Mouse (Mus musculus) heart, embryonic 10.5 days (tissue): ENCODE data around the gene Tmem269. TPM values are rescaled to one million over a fixed set of nuclear protein-coding genes. Genes with fewer than 3 reads are reported as not detected.
A peak's percentile ranks its signal among the peaks of the same experiment; 100 is the strongest.

Source experiments
- DNase-seq: peaks from one replicate; pipeline ENCODE4 v3.0.0-alpha.2; 2017; ENCODE audit warnings: low spot score
- H3K27ac ChIP-seq: fragments of 300-500 bp; sonication (generic); 2 replicates; pipeline ENCODE4 v1.5.1; 2016; ENCODE audit warnings: mild to moderate bottlenecking
- H3K27me3 ChIP-seq: fragments of 300-500 bp; sonication (generic); 2 replicates; pipeline ENCODE4 v1.6.1; 2016; ENCODE audit warnings: mild to moderate bottlenecking; ENCODE audit not compliant: poor library complexity, insufficient read depth, severe bottlenecking
- H3K36me3 ChIP-seq: fragments of 300-500 bp; sonication (generic); 2 replicates; pipeline ENCODE4 v1.6.1; 2016; ENCODE audit warnings: mild to moderate bottlenecking, moderate library complexity
- H3K4me1 ChIP-seq: fragments of 300-500 bp; sonication (generic); 2 replicates; pipeline ENCODE4 v1.6.1; 2016; ENCODE audit warnings: mild to moderate bottlenecking
- H3K4me3 ChIP-seq: fragments of 300-500 bp; sonication (generic); 2 replicates; pipeline ENCODE4 v1.5.1; 2016; ENCODE audit warnings: mild to moderate bottlenecking, moderate library complexity
- H3K9me3 ChIP-seq: fragments of 300-500 bp; sonication (generic); 2 replicates; pipeline ENCODE4 v1.6.1; 2016; ENCODE audit warnings: mild to moderate bottlenecking, moderate library complexity
- WGBS: fragments of 180-500 bp; shearing (Covaris S2); methylation state at CpG from one replicate; pipeline ENCODE4 v1.1.7; 2016; 5-methylcytosine and 5-hydroxymethylcytosine counted together
- polyA plus RNA-seq: library from polyadenylated mRNA; unstranded; fragments of >200 nt; fragmentation: Nextera tagmentation; extraction: Ambion mirVana; gene quantifications from 2 replicates; pipeline ENCODE4 v1.2.1, GENCODE M21; 2016

The Tmem269 gene
- polyA plus RNA-seq, 1 experiment from 2014 or later = not detected

DNA sequence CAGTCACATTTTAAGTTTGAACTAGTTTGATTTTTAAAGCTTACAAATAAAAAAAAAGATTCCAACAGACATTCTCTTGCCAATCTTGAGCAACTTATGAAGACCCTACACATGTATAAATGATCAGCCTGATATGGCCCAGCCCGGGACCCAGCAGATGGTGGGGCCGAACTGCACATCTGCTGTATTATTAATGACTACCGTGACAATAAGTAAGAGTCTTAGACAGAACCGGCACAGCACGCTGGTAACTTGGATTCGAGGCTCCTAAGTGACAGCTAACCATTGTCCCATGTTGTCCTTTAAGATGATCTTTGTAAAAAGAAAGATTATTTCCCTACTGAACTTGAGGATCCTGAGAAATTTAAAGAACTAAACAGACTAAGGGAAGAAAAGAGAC lies 28.6 kb downstream of the Tmem269 start:
- Histone ChIP-seq H3K4me3 (peak overlapping the region; percentile 37), H3K4me1 (0 out of 2 replicates have a peak, but pooled peaks cover 6% of the 10 kb centered on the region), H3K9me3 (no peaks in the 10 kb centered on the region), H3K36me3 (no peaks in the 10 kb centered on the region), H3K27ac (peak overlapping the region; percentile 64; the same call in 1 of the 2 replicates), H3K27me3 (peaks cover 6% of the 10 kb centered on the region; the same call in 1 of the 2 replicates)
- DNase-seq = peak; percentile 51
- WGBS = 80% methylated on average over 6 of the region's 6 CpGs

DNA sequence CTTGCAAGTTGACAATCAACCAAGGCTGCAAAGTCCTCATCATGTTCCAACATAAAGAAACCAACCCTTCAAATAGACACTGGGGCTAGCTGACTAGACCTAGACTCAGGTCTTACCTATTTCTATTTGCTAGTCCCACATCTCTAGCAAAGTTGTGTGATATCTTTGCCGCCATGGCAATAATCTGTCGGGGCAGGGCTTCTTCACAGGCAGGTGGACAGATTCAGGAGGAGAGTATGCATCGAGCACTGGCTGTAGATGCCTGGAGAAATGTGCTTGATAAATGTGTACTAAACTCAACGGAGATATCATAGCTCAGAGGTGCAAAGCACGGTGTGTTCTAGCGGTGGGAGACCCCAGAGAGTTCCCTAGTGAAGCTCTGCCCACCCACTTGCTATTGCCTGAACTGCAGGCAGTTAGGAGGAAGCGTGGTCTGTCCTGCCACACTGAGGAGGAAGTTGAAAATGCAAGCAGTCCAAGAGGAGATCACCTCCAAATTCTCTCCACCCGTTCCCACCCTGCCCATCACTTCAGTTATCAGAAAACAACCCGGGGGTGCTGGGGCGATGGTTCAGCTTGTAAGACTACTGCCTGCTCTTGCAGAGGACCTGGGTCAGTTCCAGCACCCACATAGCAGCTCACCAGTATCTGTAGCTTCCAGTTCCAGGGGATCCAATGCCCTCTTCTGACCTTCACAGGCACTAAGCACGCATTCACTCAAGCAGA lies 29.8 kb downstream of the Tmem269 start:
- Histone ChIP-seq H3K27me3 (peaks cover 6% of the 10 kb centered on the region; the same call in 1 of the 2 replicates), H3K4me1 (0 out of 2 replicates have a peak, but pooled peaks cover 6% of the 10 kb centered on the region), H3K9me3 (no peaks in the 10 kb centered on the region), H3K4me3 (peak overlapping the region; percentile 33), H3K36me3 (no peaks in the 10 kb centered on the region), H3K27ac (peak overlapping the region; percentile 70)
- DNase-seq = peak; percentile 82
- WGBS = 42% methylated on average over 11 of the region's 11 CpGs

DNA sequence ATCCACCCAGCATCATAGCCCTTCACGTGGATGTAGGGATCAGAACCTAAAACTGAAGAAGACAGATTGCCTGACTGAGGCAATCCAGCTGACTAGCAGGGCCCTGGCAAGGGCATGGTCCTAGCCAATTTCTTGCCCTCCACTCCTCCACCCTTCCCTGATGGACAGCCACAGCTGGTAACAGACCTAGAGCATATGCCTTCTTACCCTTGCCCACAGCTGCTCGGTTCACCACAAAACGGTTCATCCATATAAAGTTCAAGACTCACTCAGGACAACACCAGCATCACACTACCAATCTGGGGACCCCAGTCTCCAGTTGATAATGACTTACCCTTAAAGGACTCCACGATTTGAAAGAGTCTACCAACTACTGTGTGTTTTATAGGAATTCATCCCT lies 32.2 kb downstream of the Tmem269 start:
- no peak overlapping the region for H3K4me3 ChIP-seq
- H3K27me3 ChIP-seq = peaks cover 6% of the 10 kb centered on the region; the same call in 1 of the 2 replicates
- 0 out of 2 replicates have a peak, but pooled peaks cover 6% of the 10 kb centered on the region for H3K4me1 ChIP-seq
- no peak for DNase-seq
- H3K9me3 ChIP-seq = no peaks in the 10 kb centered on the region
- no peak overlapping the region for H3K27ac ChIP-seq
- no peaks in the 10 kb centered on the region for H3K36me3 ChIP-seq
- WGBS = 76% methylated on average over 4 of the region's 4 CpGs

DNA sequence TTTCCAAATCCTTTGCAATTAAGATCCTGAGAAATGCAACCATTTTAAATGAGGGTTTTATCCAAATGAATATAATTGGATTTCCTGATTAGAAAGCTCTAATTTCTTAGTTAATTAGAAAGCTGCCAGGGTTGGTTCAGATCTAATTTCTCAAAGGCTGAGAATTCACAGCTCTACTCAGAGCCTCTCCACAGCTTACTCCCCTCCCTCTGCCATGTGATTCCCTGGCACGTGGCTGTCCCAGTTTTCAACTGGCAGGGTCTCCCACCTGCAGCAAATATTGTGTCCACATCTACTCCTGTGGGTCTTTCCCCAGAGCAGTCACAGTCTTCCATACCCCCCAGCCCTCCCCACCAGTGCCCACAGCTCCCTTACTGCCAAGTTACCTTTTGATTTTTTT lies 34.5 kb downstream of the Tmem269 start:
- no peaks in the 10 kb centered on the region for H3K36me3 ChIP-seq
- no peak overlapping the region for H3K27ac ChIP-seq
- H3K4me1 ChIP-seq = peaks cover 6% of the 10 kb centered on the region
- H3K9me3 ChIP-seq = no peaks in the 10 kb centered on the region
- DNase-seq = no peak
- 20% methylated on average over 1 of the region's 1 CpGs for WGBS
- H3K27me3 ChIP-seq = peaks cover 6% of the 10 kb centered on the region; the same call in 1 of the 2 replicates
- H3K4me3 ChIP-seq = no peak overlapping the region

DNA sequence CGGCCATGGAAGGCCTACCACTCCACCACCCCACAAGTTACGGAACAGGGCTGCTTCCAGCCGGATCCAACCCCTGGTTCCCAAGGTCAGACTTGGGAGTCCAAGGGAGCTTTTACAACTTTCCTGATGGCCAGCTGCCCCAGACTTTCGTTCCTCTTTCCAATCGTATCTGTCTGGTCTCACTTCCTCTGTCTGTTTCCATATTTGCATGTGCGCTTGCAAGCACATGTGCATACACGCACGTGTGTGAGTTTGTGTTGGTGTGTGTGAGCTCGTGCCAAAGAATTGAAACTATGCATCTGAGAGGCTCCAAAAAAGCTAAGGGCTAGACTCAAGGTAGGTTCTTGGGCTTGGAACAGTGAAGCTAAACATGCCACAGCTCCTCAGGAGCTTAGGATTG lies 36.6 kb downstream of the Tmem269 start:
- Histone ChIP-seq H3K4me3 (no peak overlapping the region), H3K27me3 (no peaks in the 10 kb centered on the region), H3K36me3 (no peaks in the 10 kb centered on the region), H3K4me1 (peaks cover 11% of the 10 kb centered on the region), H3K27ac (no peak overlapping the region), H3K9me3 (no peaks in the 10 kb centered on the region)
- no peak for DNase-seq
- WGBS = 80% methylated on average over 9 of the region's 9 CpGs

DNA sequence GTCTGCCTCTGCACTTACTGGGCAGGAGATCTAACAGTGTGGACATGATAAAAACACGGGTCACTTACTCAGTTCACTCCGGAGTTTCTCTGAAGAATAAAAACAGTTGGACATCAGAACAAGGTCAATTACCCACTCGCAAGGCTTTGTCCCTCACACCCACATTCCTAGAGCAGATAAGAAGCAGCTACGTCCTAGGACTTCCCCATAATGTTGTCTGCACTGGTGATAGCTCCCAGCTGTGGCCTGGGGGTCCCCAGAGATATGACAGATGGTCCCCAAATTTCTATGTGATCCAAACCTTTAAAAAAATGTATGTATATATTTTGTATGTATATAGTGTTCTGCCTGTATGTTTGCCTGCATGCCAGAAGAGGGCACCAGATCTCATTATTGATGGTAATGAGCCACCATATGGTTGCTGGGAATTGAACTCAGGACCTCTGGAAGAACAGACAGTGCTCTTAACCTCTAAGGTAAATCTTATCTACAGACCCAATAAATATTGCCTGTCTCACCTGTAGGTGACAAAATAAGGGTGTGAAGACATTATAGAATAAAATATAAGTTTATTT lies 37.8 kb downstream of the Tmem269 start:
- WGBS = 36% methylated on average over 4 of the region's 4 CpGs
- Histone ChIP-seq H3K9me3 (no peaks in the 10 kb centered on the region), H3K36me3 (no peaks in the 10 kb centered on the region), H3K4me3 (no peak overlapping the region), H3K27me3 (no peaks in the 10 kb centered on the region), H3K4me1 (peaks cover 11% of the 10 kb centered on the region), H3K27ac (no peak overlapping the region)
- no peak for DNase-seq

DNA sequence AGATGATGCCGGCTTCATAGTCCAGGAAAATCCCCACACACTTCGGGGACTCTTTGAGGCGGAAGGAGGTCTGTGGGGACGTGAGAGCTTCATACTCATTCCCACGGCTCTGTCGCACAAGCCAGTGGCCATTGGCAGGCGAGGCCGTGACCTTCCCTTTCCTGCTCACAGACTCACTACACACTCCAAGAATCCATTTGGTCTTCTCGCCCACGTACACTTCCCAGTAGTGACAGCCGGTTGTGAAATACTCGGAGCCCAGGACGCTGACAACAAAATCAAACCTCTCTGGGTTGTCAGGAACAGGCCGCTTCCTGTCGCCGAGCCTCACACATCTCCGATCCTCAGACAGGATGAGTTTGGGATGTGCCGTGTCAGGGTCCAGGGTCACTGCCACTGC lies 39.7 kb downstream of the Tmem269 start:
- no peak overlapping the region for H3K4me3 ChIP-seq
- no peak for DNase-seq
- H3K27me3 ChIP-seq = no peaks in the 10 kb centered on the region
- H3K4me1 ChIP-seq = peaks cover 11% of the 10 kb centered on the region
- 61% methylated on average over 18 of the region's 18 CpGs for WGBS
- no peaks in the 10 kb centered on the region for H3K36me3 ChIP-seq
- H3K27ac ChIP-seq = no peak overlapping the region
- no peaks in the 10 kb centered on the region for H3K9me3 ChIP-seq

DNA sequence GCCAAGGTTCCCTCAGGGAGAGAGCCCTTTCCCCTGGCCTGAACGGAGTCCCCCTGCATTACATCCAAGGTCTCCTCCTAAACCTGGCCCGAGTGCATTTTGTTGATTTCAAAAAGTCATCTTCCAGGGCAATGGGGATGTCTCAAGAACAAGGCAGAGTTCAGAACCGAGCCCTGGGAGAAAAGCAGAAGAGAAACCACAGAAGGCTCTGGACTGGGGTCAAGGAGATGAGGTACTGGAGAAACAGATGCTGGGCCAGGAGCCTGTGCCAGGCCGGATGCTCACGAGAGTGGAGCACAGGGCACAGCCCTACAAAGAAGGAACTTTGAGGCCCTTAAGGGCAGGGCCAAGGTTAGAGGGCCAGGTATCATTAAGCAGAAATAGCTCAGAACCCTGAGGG lies 40.3 kb downstream of the Tmem269 start:
- no peaks in the 10 kb centered on the region for H3K27me3 ChIP-seq
- 59% methylated on average over 5 of the region's 5 CpGs for WGBS
- H3K4me1 ChIP-seq = peaks cover 17% of the 10 kb centered on the region
- H3K27ac ChIP-seq = no peak overlapping the region
- no peaks in the 10 kb centered on the region for H3K36me3 ChIP-seq
- no peak overlapping the region for H3K4me3 ChIP-seq
- DNase-seq = no peak
- H3K9me3 ChIP-seq = no peaks in the 10 kb centered on the region

DNA sequence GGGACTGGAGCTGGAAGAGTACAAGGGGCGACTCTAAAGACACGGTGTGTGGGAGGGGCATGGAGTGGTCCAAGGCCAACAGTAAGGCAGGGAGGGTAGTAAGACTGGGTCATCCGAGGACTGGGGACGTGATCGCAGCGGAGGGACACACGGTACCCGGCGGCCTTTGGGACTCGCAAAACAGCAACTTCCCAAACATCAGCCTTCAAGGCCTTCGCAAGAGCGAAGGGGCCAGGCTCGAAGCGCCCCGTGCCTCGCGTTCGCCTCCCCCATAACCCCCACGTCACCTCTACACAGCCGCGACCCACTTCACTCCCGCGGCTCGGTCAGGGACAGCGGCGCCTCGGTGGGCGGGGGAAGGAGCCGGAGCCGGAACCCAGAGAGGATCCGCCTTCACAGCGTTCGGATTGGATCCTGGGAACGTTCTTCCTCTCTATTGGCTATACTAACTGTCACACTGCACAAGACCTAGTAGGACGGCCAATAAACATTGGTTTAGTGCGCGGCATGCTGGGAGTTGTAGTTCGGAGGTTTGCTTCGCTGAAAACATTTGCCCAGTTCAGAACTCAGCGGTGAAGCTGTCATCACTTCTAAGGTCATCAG lies 44.1 kb downstream of the Tmem269 start, which contains the start of gene Zfp691:
Zfp691 (minus strand) TSS at position 345 of the 603 bp plus-strand sequence.
- Histone ChIP-seq H3K4me3 (peak within 1 kb of the TSS; percentile 70), H3K36me3 (peaks cover 22% of the 10 kb centered on the region), H3K4me1 (peaks cover 33% of the 10 kb centered on the region), H3K9me3 (no peaks in the 10 kb centered on the region), H3K27me3 (no peaks in the 10 kb centered on the region), H3K27ac (peak within 1 kb of the TSS; percentile 91)
- peak; percentile 98 for DNase-seq
- under 1% methylated on average over 40 of the region's 40 CpGs for WGBS

DNA sequence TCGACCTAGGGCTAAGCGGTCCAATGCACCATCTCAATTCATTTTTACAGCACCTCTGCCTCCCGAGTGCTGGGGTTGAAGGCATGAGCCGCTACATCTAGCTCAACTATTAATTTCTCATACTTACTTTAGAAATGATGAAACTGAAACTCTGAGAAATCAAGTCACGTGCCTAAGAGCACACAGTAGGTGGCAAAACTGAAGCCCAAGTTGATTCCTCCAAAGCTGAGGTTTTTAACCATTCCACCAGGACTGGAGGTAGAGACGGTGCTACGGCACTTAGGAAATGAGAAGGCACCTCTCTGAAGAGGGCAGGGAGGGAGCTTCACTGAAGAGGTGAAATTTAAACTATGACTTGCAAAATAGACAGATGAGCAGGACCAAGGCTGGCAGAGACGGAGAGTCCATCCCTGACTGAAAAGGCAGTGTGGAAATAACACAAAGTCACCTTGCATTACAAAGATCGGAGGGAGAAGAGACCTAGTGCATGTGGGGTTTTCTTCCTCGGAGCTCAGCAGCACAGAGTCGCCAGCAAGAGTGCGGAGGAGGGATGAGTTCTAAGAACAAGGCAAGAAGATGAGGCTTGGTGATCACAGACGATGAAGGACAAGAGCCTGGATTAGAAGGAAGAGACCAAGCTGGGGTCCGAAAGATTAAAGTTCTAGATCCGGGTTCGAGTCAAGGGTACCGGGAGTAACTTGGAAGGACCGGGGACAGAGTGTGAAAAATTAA lies 44.9 kb downstream of the Tmem269 start:
- peaks cover 31% of the 10 kb centered on the region for H3K36me3 ChIP-seq
- no peaks in the 10 kb centered on the region for H3K27me3 ChIP-seq
- DNase-seq = no peak
- H3K4me1 ChIP-seq = peaks cover 28% of the 10 kb centered on the region
- WGBS = 38% methylated on average over 18 of the region's 18 CpGs
- no peaks in the 10 kb centered on the region for H3K9me3 ChIP-seq
- peak overlapping the region; percentile 70 for H3K4me3 ChIP-seq
- peak overlapping the region; percentile 91 for H3K27ac ChIP-seq

DNA sequence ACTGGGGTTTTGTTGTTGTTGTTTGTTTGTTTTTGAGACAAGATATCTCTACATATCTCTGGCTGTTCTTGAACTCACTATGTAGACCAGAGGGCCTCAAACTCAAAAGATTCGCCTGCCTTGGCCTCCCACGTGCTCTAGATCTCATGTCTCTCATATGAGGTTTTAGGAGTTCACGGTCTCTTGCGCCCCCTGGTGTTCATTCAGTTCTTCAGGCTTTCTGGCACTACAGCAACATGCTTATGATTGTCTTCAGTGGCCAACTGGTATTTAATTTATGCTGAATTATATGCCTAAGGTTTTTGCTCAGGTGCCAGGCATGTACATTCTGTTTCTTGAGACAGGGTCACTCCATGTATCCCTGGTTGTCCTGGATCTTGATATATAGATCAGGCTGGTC lies 50.4 kb downstream of the Tmem269 start:
- peak; percentile 89 for DNase-seq
- Histone ChIP-seq H3K4me3 (no peak overlapping the region), H3K27ac (no peak overlapping the region), H3K9me3 (no peaks in the 10 kb centered on the region), H3K27me3 (no peaks in the 10 kb centered on the region), H3K36me3 (peaks cover 32% of the 10 kb centered on the region), H3K4me1 (peaks cover 16% of the 10 kb centered on the region)
- 8% methylated on average over 4 of the region's 4 CpGs for WGBS

DNA sequence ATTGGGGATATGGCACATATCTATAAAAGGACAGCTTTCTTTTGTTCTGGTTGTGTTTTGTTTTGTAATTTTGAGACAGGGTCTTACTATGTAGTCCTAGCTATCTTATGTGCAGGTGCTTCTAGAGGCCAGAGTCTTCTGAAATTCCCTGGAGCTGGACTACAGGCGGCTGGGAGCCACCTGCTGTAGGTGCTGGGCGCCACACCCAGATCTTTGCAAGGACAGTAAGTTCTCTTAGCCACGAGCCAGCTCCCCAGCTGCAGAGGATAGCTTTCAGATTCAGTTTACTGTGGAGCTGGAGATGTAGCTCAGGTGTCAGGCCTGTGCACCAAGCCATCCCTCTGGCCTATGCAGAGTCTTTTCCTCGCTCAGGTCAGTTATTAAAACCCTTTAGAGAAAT lies 50.9 kb downstream of the Tmem269 start:
- no peak overlapping the region for H3K27ac ChIP-seq
- no peaks in the 10 kb centered on the region for H3K27me3 ChIP-seq
- DNase-seq = no peak
- no peaks in the 10 kb centered on the region for H3K9me3 ChIP-seq
- no peak overlapping the region for H3K4me3 ChIP-seq
- H3K4me1 ChIP-seq = peaks cover 11% of the 10 kb centered on the region
- 77% methylated on average over 4 of the region's 4 CpGs for WGBS
- H3K36me3 ChIP-seq = peaks cover 31% of the 10 kb centered on the region
